Comparison of ENCODE assay signal across 8 mouse cellular contexts in genomic region chr6:47978897-47979368, GRCm38 (mm10). TPM values are rescaled to one million over a fixed set of nuclear protein-coding genes. Genes with fewer than 3 reads are reported as not detected.
DNase-seq lines count a peak whose midpoint lies in the region; ATAC-seq lines count a peak whose summit lies in the region.

No protein-coding gene starts in this region.

- H3K9me3 ChIP-seq in forebrain, embryonic 10.5 days = no peaks in the 10 kb centered on the region
- no peaks in the 10 kb centered on the region for H3K9me3 ChIP-seq in forebrain, embryonic 12.5 days
- H3K9me3 ChIP-seq in intestine, embryonic 14.5 days (ENCODE audit: control insufficient read depth, low read length) = no peaks in the 10 kb centered on the region

- H3K36me3 ChIP-seq in forebrain, embryonic 10.5 days (replicated peaks) = no peaks in the 10 kb centered on the region
- H3K36me3 ChIP-seq in forebrain, embryonic 12.5 days (replicated peaks) = no peaks in the 10 kb centered on the region
- no peaks in the 10 kb centered on the region for H3K36me3 ChIP-seq in intestine, embryonic 14.5 days (ENCODE audit: control insufficient read depth, insufficient read depth, low read length)

- H3K9ac ChIP-seq in forebrain, embryonic 12.5 days = no peak overlapping the region
- no peak overlapping the region for H3K9ac ChIP-seq in intestine, embryonic 14.5 days (ENCODE audit: low read length)

- no peak overlapping the region for H3K27ac ChIP-seq in forebrain, embryonic 10.5 days
- no peak overlapping the region for H3K27ac ChIP-seq in forebrain, embryonic 12.5 days
- H3K27ac ChIP-seq in intestine, embryonic 14.5 days (ENCODE audit: low read depth) = no peak overlapping the region

- H3K4me2 ChIP-seq in forebrain, embryonic 12.5 days = no peak overlapping the region
- H3K4me2 ChIP-seq in intestine, embryonic 14.5 days (ENCODE audit: low read length) = no peak overlapping the region

- H3K27me3 ChIP-seq in forebrain, embryonic 10.5 days (ENCODE audit: poor library complexity, severe bottlenecking) = no peaks in the 10 kb centered on the region
- no peaks in the 10 kb centered on the region for H3K27me3 ChIP-seq in forebrain, embryonic 12.5 days
- H3K27me3 ChIP-seq in intestine, embryonic 14.5 days (replicated peaks; ENCODE audit: control insufficient read depth, insufficient read depth, low read length) = no peaks in the 10 kb centered on the region

- DNase-seq in forebrain, embryonic 10.5 days (ENCODE audit: extremely low spot score, low spot score) = peak; percentile 57
- peak; percentile 75 to 85 for DNase-seq in cerebellum, postnatal 36 days
- peak; percentile 78 for DNase-seq in gastrocnemius, postnatal 25 days
- DNase-seq in intestine, embryonic 14.5 days (ENCODE audit: low spot score) = peak; percentile 88
- peak; percentile 39 to 82 for DNase-seq in left cerebral cortex, adult 9 months (ENCODE audit: low spot score in 2 of 2)
- peak; percentile 54 for DNase-seq in right cerebral cortex, postnatal 4 days

- ATAC-seq in forebrain, embryonic 12.5 days (ENCODE audit: low FRiP score) = no peak
- ATAC-seq in intestine, embryonic 14.5 days (replicated peaks; ENCODE audit: low FRiP score, low TSS enrichment, low read depth) = peak; percentile 94
- ATAC-seq in megakaryocyte-erythroid progenitor cell, adult 5-6 weeks (replicated peaks; ENCODE audit: low FRiP score, low TSS enrichment, poor library complexity, severe bottlenecking) = peak; percentile 98

- WGBS in forebrain, embryonic 10.5 days = 22% methylated on average over 6 of the region's 6 CpGs
- 19% methylated on average over 6 of the region's 6 CpGs for WGBS in forebrain, embryonic 12.5 days
- WGBS in intestine, embryonic 14.5 days = 12% methylated on average over 6 of the region's 6 CpGs

- H3K4me3 ChIP-seq in forebrain, embryonic 10.5 days = no peak overlapping the region
- H3K4me3 ChIP-seq in forebrain, embryonic 12.5 days (replicated peaks) = no peak overlapping the region
- H3K4me3 ChIP-seq in intestine, embryonic 14.5 days (ENCODE audit: low read depth, low read length) = no peak overlapping the region

- peaks cover 3% of the 10 kb centered on the region for H3K4me1 ChIP-seq in forebrain, embryonic 10.5 days
- H3K4me1 ChIP-seq in forebrain, embryonic 12.5 days = no peaks in the 10 kb centered on the region
- H3K4me1 ChIP-seq in intestine, embryonic 14.5 days (replicated peaks; ENCODE audit: control insufficient read depth, insufficient read depth, low read length) = no peaks in the 10 kb centered on the region

RNA-seq across cellular contexts. Expression of gene Zfp956, which starts 25.7 kb away (rescaled TPM):
- polyA plus RNA-seq in forebrain, embryonic 10.5 days (2016; fragmentation: Nextera tagmentation; extraction: Ambion mirVana) = 8.0 and 8.5 TPM in 2 replicates
- polyA plus RNA-seq in forebrain, embryonic 12.5 days (2016; fragmentation: Nextera tagmentation; extraction: Ambion mirVana) = 10.3 and 12.1 TPM in 2 replicates
- total RNA-seq in gastrocnemius, postnatal 25 days (2021) = 1 to 10 TPM; 3.6 to 4.0 TPM
- polyA plus RNA-seq in intestine, embryonic 14.5 days (2014; fragmentation: Nextera tagmentation; extraction: Ambion mirVana) = 9.7 and 11.1 TPM in 2 replicates
- total RNA-seq in megakaryocyte-erythroid progenitor cell, adult 5-6 weeks (2014; fragmentation: Nextera tagmentation) = 17.5 and 20.5 TPM in 2 replicates
- total RNA-seq in megakaryocyte-erythroid progenitor cell, adult 5-6 weeks (2017) = 13.2 and 20.4 TPM in 2 replicates

RNA-seq across cellular contexts. Expression of gene Zfp212, which starts 58.7 kb away (rescaled TPM):
- polyA plus RNA-seq in forebrain, embryonic 10.5 days (2016; fragmentation: Nextera tagmentation; extraction: Ambion mirVana) = 19.6 and 20.2 TPM in 2 replicates
- 19.7 and 20.6 TPM in 2 replicates for polyA plus RNA-seq in forebrain, embryonic 12.5 days (2016; fragmentation: Nextera tagmentation; extraction: Ambion mirVana)
- total RNA-seq in gastrocnemius, postnatal 25 days (2021) = 1 to 10 TPM; 6.4 to 6.7 TPM
- 13.4 and 15.9 TPM in 2 replicates for polyA plus RNA-seq in intestine, embryonic 14.5 days (2014; fragmentation: Nextera tagmentation; extraction: Ambion mirVana)
- 9.7 and 14.9 TPM in 2 replicates for total RNA-seq in megakaryocyte-erythroid progenitor cell, adult 5-6 weeks (2014; fragmentation: Nextera tagmentation)
- total RNA-seq in megakaryocyte-erythroid progenitor cell, adult 5-6 weeks (2017) = 5.6 and 9.2 TPM in 2 replicates
